Mouse (Mus musculus): ENCODE results near the gene Sfxn1. TPM values are rescaled to one million over a fixed set of nuclear protein-coding genes. Genes with fewer than 3 reads are reported as not detected.

The Sfxn1 gene
- polyA plus RNA-seq, 1 experiment, result 63.9 TPM

DNA sequence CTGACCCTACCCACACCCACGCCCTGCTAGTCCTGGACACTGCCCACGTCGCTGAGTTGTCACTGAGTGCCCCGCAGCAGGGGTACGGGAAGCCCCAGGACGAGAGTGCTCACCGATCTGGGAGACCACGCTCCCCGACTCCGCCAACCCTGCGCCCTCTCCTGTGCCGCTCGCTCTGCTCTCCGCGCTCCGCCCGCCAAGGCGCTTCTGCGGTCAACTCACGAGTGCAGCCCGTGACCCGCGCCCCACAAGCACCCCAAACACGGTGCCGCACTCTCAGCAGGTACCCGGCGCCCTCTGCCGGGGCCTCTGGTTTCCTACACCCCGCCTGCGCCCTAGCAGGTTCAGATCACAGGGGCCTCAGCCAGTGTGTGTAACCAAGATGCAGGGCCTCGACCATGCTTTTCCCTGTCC lies 16.2 kb upstream of the Sfxn1 start, which contains the start of gene Drd1:
Gene Drd1 (minus strand): TSS at position 258 of the 414 bp plus-strand sequence.
- TF ChIP-seq POLR2A (IDR thresholded peaks at IDR 0.05; ENCODE audit: low read depth, low read length) (no peak), CTCF (IDR thresholded peaks at IDR 0.05; ENCODE audit: borderline replicate concordance, insufficient read depth, low read length) (peak; percentile 63)
- Histone ChIP-seq H3K4me3 (ENCODE audit: insufficient read depth, low read length) (peak within 1 kb of the TSS; percentile 39), H3K27ac (ENCODE audit: insufficient read depth, low read length) (no peak within 1 kb of the TSS), H3K4me1 (ENCODE audit: control insufficient read depth, insufficient read depth, low read length) (no peaks in the 10 kb centered on the region)

DNA sequence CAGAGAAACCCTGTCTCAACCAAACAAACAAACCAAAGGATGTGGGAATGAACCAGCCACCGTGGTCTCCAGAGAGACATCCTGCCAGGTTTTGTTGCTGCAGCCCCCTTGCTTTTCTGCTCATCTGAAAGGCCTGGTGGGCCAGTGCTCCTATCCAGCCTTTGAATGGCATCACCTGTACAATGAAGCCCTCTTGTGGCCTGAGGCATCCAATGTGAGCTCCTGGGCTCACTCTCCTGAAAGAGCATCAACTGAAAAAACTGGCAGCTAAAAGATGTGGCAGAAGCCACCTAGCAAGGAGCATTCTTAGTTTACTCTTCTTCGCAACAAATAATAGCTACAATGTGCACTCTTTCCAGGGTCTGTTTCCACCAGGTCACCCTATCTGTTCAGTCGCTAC lies 9.6 kb upstream of the Sfxn1 start:
- H3K4me1 ChIP-seq (ENCODE audit: control insufficient read depth, insufficient read depth, low read length), result no peaks in the 10 kb centered on the region
- TF ChIP-seq CTCF (IDR thresholded peaks at IDR 0.05; ENCODE audit: borderline replicate concordance, insufficient read depth, low read length) (no peak), POLR2A (IDR thresholded peaks at IDR 0.05; ENCODE audit: low read depth, low read length) (no peak)
- H3K4me3 ChIP-seq (ENCODE audit: insufficient read depth, low read length), result no peak overlapping the region
- H3K27ac ChIP-seq (ENCODE audit: insufficient read depth, low read length), result no peak overlapping the region

DNA sequence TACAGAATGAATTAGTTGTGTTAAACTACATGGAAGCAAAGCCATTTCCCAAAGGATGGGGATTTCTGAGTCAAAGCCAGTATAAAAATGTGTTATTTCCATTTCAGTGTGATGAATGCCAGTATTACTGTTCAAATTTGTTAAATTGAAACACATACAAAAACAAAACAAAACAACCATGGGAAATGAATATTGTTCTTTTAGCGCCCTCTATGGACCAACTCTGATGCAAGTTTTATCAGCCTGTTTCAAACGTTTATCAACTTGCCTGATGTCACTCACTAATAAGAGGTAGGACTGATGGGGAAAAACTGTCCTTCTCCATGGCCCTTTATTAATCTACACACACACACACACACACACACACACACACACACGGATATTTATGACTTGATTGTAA lies 8.4 kb upstream of the Sfxn1 start:
- Histone ChIP-seq H3K4me3 (ENCODE audit: insufficient read depth, low read length) (no peak overlapping the region), H3K27ac (ENCODE audit: insufficient read depth, low read length) (no peak overlapping the region), H3K4me1 (ENCODE audit: control insufficient read depth, insufficient read depth, low read length) (no peaks in the 10 kb centered on the region)
- TF ChIP-seq CTCF (IDR thresholded peaks at IDR 0.05; ENCODE audit: borderline replicate concordance, insufficient read depth, low read length), result no peak
- no peak for TF ChIP-seq POLR2A (IDR thresholded peaks at IDR 0.05; ENCODE audit: low read depth, low read length)

DNA sequence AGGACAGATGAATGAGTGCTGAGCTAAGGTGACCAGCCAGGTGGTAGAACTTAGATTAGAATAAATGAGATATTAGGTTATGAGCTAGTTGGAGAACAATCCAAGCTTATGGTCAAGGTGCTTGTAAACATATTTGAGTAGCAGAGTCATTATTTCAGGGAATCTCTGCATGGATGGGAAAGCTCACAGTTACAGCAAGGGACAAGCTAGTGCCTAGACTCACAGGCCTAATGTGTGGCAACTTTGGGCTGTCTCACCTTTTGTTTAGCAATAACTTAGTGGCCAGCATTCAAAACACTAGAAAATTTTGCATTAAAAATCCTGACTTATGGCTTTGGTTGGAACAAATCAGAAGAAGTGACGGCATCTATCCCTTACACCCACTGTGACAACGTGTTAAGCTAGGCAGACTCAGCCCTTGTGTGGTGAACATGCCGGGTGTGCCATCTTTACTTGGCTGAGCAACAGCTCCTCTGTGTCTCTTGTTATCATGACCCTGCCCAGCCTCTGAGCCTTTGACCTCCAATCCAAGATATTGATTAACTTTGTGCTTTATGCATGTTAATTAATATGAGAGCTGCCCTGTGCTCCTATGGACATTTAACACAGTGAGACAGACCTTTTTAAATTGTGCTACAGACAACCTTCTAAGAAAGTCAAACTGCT lies 5.5 kb upstream of the Sfxn1 start:
- TF ChIP-seq POLR2A (IDR thresholded peaks at IDR 0.05; ENCODE audit: low read depth, low read length) (no peak), CTCF (IDR thresholded peaks at IDR 0.05; ENCODE audit: borderline replicate concordance, insufficient read depth, low read length) (no peak)
- Histone ChIP-seq H3K4me3 (ENCODE audit: insufficient read depth, low read length) (no peak overlapping the region), H3K27ac (ENCODE audit: insufficient read depth, low read length) (no peak overlapping the region), H3K4me1 (ENCODE audit: control insufficient read depth, insufficient read depth, low read length) (no peaks in the 10 kb centered on the region)

DNA sequence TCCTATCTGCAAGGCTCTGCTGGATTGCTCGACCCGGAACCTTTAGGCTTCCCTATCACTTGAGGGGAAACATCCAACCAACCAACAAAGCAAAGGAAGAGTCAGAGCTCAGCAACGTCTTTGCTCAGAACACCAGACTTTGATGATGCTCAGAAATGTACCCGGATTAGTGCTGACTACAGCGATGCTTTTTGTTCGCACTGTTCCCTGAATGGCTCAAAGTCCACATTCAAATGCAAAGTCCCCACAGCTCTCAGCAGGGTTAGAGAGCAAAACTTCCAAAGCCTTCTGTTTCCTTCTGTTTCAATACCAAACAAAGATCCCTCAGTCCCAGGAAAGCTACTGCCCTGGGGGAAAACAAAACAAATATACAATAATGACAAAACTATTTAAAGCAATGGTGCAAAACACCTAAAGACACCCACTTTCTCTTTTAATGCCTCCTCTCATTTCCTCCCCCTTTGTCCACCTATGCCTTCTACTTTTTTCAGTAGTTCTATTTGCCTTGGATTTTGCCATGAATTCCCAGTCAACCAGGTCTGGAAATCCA lies 4.0 kb upstream of the Sfxn1 start:
- no peaks in the 10 kb centered on the region for H3K4me1 ChIP-seq (ENCODE audit: control insufficient read depth, insufficient read depth, low read length)
- no peak overlapping the region for H3K4me3 ChIP-seq (ENCODE audit: insufficient read depth, low read length)
- TF ChIP-seq POLR2A (IDR thresholded peaks at IDR 0.05; ENCODE audit: low read depth, low read length) (no peak), CTCF (IDR thresholded peaks at IDR 0.05; ENCODE audit: borderline replicate concordance, insufficient read depth, low read length) (no peak)
- H3K27ac ChIP-seq (ENCODE audit: insufficient read depth, low read length), result no peak overlapping the region

DNA sequence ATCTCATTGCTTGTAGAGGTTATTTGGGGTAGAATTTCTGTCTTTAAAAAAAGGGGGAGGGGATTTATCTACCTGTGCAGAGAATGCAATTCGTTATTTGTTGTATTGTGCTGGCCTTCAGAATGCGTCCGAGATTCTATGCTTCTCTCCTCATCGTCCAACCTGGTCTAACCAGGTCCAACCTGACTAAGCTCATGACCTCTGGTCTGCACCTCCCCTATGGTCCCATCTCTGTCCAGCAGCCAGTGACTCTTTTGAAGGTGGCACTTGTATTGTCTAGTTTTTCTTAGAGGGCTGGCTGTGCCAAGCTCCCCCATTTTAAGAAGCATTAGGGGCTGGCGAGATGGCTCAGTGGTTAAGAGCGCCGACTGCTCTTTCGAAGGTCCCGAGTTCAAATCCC lies 658 bp upstream of the Sfxn1 start:
- Histone ChIP-seq H3K27ac (ENCODE audit: insufficient read depth, low read length) (no peak overlapping the region), H3K4me1 (ENCODE audit: control insufficient read depth, insufficient read depth, low read length) (no peaks in the 10 kb centered on the region), H3K4me3 (ENCODE audit: insufficient read depth, low read length) (no peak overlapping the region)
- TF ChIP-seq POLR2A (IDR thresholded peaks at IDR 0.05; ENCODE audit: low read depth, low read length), result no peak
- TF ChIP-seq CTCF (IDR thresholded peaks at IDR 0.05; ENCODE audit: borderline replicate concordance, insufficient read depth, low read length), result no peak

DNA sequence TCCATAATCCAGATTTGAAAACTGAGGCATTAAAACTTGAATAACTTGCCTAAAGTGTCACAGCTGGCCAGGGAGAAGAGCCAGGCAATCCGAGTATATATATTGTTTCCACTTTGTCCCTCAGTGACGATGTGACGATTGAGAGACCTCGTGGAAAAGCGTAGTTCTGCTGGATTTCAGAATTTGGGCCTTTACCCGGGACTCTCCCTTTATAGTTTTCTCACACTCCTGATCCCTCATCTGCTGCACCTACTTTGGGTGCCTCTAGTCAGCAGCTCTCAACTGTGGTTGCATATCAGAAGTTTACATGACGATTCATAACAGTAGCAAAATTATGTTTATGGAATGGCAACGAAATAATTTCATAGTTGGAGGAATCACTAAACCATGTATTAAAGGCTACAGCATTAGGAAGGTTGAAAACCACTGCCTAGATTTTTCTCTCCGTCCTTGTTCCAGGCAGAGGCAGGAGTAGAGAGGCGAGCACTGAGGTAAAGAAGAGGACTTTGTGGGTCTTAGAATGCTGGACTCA lies 923 bp downstream of the Sfxn1 start:
- TF ChIP-seq POLR2A (IDR thresholded peaks at IDR 0.05; ENCODE audit: low read depth, low read length) (no peak), CTCF (IDR thresholded peaks at IDR 0.05; ENCODE audit: borderline replicate concordance, insufficient read depth, low read length) (no peak)
- H3K4me1 ChIP-seq (ENCODE audit: control insufficient read depth, insufficient read depth, low read length), result no peaks in the 10 kb centered on the region
- H3K4me3 ChIP-seq (ENCODE audit: insufficient read depth, low read length), result peak overlapping the region; percentile 64
- H3K27ac ChIP-seq (ENCODE audit: insufficient read depth, low read length), result peak overlapping the region; percentile 28; the same call in 1 of the 2 replicates

DNA sequence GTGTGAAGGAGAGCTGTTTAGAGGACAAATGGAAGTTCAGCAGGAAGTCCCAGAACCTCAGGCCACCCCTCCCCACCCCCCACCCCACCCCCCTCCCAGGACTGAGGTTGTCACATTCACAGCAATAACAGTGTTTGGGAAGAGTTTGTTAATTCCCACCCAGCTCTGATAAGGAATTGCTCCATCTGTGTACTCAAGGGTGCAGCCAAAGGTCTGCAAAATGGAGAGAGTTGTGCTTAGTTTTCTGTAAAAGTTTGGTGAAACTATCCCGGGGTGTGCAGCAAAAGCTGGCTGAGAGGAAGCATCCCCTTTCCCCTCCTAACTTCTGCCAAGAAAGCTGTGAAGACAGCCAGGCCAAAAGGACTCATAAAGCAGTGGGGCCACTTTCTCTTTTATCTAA lies 1.4 kb downstream of the Sfxn1 start:
- TF ChIP-seq POLR2A (IDR thresholded peaks at IDR 0.05; ENCODE audit: low read depth, low read length) (no peak), CTCF (IDR thresholded peaks at IDR 0.05; ENCODE audit: borderline replicate concordance, insufficient read depth, low read length) (no peak)
- 0 out of 2 replicates have a peak overlapping the region, but pooled peaks have one; percentile 28 for H3K27ac ChIP-seq (ENCODE audit: insufficient read depth, low read length)
- H3K4me1 ChIP-seq (ENCODE audit: control insufficient read depth, insufficient read depth, low read length), result no peaks in the 10 kb centered on the region
- H3K4me3 ChIP-seq (ENCODE audit: insufficient read depth, low read length), result peak overlapping the region; percentile 64

DNA sequence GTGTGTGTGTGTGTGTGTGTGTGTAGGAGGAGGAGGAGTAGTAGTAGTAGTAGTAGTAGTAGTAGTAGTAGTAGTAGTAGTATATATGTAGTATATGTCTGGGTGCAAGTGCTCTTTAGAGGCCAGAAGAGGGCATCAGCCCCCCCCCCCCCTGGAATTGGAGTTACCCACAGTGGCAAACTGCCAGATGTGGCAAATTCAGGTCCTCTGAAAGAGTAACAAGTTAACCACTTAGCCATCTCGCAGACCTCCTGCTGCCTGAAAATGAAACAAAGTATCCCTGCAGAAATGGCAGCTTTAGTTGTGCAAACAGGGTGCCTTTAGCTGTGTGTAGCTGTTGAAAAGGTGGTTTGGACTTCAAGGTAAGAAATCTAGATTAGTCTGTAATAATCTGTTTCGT lies 1.8 kb downstream of the Sfxn1 start:
- H3K4me3 ChIP-seq (ENCODE audit: insufficient read depth, low read length), result peak overlapping the region; percentile 64; the same call in 1 of the 2 replicates
- no peak overlapping the region for H3K27ac ChIP-seq (ENCODE audit: insufficient read depth, low read length)
- no peaks in the 10 kb centered on the region for H3K4me1 ChIP-seq (ENCODE audit: control insufficient read depth, insufficient read depth, low read length)
- TF ChIP-seq CTCF (IDR thresholded peaks at IDR 0.05; ENCODE audit: borderline replicate concordance, insufficient read depth, low read length), result no peak

DNA sequence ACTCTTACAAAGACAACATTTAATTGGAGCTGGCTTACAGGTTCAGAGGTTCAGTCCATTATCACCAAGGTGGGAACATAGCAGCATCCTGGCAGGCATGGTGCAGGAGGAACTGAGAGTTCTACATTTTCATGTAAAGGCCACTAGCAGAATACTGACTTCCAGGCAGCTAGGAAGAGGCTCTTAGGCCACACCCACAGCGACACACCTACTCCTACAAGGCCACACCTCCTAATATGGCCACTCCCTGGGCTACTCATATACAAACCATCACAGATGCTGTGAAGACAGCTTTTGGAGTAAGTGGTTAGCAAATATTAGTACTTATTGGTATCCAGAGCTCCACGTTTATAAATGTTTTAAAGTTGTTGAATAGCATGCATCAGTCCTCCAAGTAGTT lies 3.7 kb downstream of the Sfxn1 start:
- TF ChIP-seq CTCF (IDR thresholded peaks at IDR 0.05; ENCODE audit: borderline replicate concordance, insufficient read depth, low read length), result no peak
- TF ChIP-seq POLR2A (IDR thresholded peaks at IDR 0.05; ENCODE audit: low read depth, low read length), result no peak
- Histone ChIP-seq H3K4me3 (ENCODE audit: insufficient read depth, low read length) (no peak overlapping the region), H3K27ac (ENCODE audit: insufficient read depth, low read length) (no peak overlapping the region), H3K4me1 (ENCODE audit: control insufficient read depth, insufficient read depth, low read length) (no peaks in the 10 kb centered on the region)
